Mouse (Mus musculus) left cerebral cortex, postnatal 25 days (tissue): ENCODE measurements around the gene Rps18. TPM values are rescaled to one million over a fixed set of nuclear protein-coding genes. Genes with fewer than 3 reads are reported as not detected.

Experiments used
- DNase-seq, 2 experiments: peaks; one replicate each; pipeline ENCODE4 v3.0.0; 2022; ENCODE audit warnings: low spot score in 2 of 2, mixed read lengths in 1 of 2
- intact Hi-C: fragments of 180-260 bp; cut with DNase I; formaldehyde crosslinking; loops from one replicate; pipeline ENCODE4 v1.15.1; 2025
- total RNA-seq, 2 experiments: library from RNA; stranded (reverse); gene quantifications; 2 replicates each; pipeline ENCODE4 v1.2.3; 2021

Gene Rps18
- total RNA-seq, 2 experiments from 2014 or later, result 296 to 299 TPM

- DNase-seq, result no peak
- intact Hi-C loops, result no loop called here
Observed at GRCm38 (mm10) chr17:33928251-33928947, 27.4 kb downstream of the Rps18 start.

GRCm38 (mm10) chr17:33926207-33926932, 29.4 kb downstream of the Rps18 start:
- intact Hi-C loops, result no loop called here
- no peak for DNase-seq

DNA sequence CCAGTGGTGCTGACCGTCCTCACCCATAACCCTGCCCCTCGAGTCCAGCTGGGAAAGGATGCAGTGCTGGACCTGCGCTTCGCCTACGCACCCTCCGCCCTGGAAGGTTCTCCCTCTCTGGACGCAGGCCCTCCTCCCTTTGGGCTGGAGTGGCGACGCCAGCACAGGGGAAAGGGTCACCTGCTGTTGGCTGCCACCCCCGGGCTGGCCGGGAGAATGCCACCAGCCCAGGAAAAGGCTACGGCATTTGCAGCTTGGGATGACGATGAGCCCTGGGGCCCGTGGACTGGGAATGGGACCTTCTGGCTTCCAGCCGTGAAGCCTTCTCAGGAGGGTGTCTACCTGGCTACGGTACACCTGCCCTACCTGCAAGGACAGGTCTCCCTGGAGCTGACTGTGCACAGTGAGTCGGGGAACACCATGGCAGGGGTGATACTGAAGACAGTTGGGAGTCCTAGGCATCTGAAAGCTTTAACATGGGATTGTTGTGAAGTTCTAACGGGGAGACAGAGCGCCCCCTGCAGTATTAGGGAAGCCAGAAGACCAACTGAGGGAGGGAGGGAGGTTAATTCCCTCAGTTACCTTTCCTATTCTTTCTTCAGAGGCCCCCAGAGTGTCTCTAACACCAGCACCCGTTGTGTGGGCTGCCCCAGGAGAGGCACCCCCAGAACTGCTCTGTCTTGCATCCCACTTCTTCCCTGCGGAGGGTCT, 30.2 kb downstream of the Rps18 start:
- no peak for DNase-seq
- intact Hi-C loops, result no loop called here

- intact Hi-C loops, result no loop called here
- DNase-seq, result no peak
Observed at GRCm38 (mm10) chr17:33924577-33925283, 31.1 kb downstream of the Rps18 start.

DNA sequence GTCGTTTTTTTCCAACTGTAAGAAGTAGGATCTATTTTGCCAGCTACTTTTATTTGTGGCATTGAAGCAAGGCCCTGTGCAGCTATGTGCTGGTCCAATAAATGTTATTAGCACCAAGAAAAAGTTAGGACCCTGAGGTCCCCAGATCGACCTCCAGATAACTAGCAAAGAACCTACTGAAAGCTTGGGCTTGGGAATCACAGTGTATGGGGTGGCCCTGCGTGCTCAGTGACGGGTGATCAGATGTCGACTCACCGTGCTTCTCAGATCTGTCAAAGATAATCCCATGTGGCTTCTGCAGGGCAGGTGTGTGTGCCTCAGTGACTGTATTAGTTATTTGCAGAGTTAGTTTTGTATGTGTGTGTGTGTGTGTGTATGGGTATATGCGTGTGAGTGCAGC, 34.4 kb downstream of the Rps18 start:
- intact Hi-C loops, result no loop called here
- no peak for DNase-seq

DNA sequence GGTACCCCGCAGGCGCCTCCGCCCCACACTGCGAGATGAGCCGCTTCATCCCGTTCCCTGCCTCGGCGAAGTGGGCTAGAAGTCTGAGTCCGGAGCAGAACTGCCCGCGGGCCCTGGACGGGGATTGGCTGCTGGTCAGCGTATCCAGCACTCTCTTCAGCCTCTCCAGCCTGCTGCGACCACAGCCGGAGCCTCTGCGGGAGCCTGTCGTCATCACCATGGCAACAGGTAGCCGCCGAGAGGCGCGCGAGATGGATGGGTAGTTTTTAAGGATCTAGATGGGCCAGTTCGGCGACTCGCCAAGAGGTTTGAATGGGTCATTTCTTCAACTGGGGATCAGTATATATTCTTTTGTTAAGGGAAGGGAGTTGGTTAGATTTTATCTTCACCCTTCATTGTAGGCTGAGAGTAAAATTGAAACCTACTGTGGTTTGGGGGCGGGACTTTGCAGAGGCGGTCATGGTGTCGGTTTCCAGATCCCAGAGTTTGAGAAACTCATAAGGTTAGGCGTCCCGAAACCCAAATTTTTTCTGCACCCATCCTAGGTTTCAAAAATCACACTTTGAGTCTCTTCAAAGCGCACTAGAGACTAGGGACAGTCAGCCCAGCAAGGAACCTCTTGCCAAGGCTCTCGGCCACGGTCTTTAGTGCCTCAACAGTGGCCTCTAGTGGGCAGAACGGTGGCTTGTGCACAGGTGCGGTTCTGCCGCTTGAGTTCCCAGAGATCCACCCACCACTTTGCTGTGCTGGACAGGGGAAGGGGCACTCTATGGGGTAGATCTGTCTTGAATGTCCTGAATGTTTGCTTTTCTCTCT, 35.3 kb downstream of the Rps18 start:
- peak; percentile 84 to 85 for DNase-seq
- intact Hi-C loops, result no loop called here

DNA sequence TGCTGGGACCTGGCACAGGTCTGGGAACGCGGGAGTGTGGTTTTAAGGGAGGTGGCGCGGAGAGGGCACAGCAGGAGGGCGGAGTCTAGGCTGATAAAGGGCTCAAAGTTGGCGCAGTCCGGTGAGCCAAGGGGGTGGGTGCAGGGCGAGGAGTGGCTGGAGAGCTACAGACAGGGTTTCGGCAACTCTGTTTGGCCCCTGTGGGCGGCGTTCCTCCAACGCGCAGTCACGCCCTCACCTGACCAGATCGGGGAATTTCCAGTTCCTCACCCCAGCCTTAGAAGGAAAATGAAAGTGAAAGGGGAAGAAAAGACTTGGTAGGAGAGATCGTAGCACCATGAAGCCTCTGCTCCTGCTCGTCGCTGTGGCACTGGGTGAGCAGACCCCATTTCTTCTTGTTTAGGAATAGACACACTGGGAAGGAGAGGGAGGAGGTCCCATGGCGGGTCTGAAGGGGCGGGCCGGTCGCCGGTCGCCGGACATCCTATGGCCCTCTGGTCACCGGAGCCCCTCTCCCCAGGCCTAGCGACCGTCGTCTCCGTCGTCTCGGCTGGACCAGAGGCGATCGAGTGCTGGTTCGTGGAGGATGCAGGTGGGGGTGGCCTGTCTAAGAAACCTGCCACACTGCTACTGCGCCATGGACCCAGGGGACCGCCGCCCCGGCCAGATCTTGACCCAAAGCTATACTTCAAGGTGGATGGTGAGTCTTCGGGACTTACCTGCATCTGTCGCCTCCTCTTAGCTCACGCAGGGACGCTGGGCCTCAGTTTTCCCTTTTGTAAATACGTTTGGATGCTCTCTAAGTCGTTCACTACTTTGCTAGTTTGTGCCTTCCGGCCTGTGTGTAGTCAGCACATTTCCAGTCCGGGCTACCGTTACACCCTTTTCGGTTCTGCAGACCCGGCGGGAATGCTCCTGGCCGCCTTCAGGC, 36.2 kb downstream of the Rps18 start:
- intact Hi-C loops, result no loop called here
- peak in 1 of 2 experiments; percentile 42 for DNase-seq

DNA sequence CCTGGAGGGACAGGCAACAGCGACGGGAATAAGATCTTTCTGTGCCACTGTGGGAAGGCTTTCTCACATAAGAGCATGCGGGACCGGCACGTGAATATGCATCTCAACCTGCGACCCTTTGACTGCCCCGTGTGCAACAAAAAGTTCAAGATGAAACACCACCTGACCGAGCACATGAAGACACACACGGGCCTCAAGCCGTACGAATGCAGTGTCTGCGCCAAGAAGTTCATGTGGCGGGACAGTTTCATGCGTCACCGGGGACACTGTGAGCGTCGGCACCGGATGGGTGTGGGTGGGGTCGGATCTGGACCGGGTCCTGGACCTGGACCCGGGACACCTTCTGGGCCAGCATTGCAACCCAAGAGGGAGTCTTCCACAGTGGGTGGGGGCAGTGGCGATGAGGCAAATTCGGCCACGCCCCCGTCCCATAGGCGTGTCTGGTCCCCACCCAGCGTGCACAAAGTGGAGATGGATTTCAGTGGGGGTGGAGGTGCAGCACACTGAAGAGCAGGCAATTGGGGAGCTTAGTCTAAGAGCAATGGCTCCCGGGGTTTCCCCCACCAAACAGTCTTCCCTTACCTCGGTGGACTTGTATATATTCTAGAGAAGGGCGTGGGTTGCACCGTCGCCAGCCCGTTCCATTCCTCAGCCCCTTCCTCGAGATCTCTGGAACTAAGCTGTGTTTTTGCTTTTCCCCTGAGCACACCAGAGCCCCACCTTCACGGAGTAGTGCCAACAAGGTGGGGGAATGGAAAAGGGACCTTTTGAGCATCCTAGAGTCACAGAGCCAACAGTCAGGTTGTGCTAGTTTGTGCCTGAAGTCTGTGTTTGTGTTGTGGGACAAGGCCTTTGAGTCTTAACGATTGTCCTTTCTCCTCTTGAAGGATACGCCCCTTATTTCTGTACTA, 37.3 kb downstream of the Rps18 start:
- intact Hi-C loops, result no loop called here
- no peak for DNase-seq

DNA sequence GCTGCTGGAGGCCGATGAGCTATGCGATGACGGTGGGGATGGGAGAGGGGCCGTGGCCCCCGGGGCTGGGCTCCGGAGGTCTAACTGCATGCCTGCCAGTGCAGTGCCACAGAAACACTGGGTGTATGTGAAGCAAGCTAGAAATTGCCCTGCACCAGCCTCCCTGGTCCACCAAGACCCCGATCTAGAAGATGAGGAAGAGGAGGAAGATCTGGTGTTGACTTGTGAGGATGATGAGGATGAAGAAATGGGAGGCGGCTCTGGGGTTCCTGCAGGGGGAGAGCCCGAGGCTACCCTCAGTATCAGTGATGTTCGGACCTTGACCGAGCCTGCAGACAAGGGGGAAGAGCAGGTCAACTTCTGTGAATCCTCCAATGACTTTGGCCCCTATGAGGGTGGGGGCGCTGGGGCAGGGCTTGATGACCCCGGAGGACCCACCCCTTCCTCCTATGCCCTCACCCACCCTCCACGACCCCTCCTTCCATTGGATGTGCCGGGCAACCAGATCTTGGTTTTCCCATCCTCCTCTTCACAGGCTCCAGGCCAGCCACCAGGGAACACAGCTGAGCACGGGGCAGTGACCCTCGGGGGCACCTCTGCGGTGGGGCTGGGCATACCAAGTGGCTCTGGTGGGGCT, 38.0 kb downstream of the Rps18 start:
- DNase-seq, result no peak
- intact Hi-C loops, result no loop called here

DNA sequence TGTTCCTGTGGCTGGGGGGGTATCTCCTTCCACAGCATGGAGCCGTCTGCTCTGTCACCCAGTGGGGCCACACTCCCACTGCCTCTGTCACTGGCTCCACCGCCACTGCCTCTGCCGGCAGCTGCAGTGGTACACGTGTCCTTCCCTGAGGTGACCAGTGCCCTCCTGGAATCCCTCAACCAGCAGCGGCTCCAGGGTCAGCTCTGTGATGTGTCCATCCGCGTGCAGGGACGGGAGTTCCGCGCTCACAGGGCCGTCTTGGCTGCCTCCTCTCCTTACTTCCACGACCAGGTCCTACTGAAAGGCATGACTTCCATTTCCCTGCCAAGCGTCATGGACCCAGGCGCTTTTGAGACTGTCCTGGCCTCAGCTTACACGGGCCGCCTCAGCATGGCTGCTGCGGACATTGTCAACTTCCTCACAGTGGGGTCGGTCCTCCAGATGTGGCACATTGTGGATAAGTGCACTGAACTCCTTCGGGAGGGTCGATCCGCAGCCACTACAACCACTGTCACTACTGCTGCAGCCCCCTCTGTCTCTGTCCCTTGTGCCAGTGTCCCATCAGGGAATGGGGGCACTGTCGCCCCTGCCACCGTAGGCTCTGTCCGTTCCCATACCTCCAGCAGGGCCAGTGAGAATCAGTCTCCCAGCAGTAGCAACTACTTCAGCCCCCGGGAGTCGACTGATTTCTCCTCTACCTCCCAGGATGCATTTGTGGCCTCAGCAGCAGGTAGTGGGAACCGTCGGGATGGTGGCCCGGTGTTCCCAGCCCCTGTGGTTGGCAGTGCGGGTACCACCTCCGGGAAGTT, 38.8 kb downstream of the Rps18 start:
- no peak for DNase-seq
- intact Hi-C loops, result no loop called here

DNA sequence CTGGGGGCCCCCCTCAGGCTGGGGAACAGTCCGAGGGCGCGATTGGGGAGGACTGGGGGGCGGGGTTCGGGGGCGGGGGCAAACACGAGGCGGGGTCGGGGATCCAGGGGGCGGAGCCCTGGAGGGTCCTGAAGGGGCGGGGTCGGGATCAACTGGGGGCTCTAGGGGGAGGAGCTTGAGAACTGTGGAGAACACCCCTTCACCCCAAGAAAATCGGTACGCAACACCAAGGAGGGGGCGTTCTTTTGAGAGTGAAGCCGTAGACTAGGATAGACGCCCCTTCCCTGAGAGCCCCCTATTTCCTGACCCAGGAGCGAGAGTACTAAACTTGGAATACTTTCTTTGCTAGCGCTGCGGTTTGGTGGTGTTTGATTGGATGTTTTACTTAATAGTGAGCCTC, 39.5 kb downstream of the Rps18 start:
- intact Hi-C loops, result no loop called here
- DNase-seq, result no peak

DNA sequence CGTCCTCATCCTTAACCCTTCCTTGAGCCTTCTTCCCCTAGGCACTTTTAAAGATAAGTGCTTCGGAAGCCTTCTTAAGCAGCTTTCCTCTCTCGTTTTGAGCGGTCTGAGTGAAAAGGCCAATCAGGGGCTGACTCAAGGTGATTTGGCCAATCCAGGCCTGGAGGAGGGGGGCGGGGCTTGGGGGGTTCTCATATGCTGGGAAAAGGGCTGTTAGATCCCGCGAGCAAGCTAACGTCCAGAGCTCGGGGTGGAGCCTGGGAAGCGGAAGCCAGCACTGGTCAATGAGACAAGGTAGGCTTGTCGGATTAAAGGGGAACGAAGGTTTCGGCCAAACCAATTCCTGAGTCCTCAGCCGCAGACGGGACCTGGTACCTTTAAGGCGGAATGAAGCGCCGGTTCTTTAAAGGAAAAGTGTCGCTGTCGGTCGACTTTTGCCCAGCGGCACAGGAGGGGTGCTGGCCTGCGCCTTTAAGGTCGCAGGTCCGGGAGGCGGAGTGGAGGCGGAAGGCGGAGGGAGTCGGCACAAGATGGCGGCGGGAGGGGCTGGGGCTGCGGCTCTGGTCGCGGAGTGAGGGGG, 40.0 kb downstream of the Rps18 start, which contains the start of the genes Tapbp and Zbtb22:
Gene Tapbp, plus strand, starts transcription at position 229 of the 580 bp plus-strand sequence.
Gene Zbtb22, plus strand, starts transcription at position 234 of the 580 bp plus-strand sequence.
- intact Hi-C loops, result no loop called here
- DNase-seq, result peak; percentile 97 to 99

DNA sequence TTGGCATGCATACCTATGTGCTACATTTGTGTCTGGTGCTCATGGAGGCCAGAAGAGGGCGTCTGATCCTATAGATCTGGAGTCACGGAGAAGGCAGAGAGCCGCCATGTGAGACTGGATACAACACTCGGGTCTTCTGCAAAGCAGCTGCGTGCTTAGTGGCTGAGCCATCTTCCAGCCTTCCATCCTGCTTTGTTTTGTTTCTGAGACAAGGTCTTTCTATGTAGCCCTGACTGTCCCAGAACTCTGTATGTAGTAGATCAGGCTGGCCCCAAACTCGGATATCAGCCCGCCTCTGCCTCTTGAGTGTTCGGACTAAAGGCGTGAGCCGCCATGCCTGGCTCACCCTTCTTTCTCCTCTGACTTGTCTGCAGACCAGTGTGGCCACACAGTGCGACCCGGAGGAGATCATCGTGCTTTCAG, 40.8 kb downstream of the Rps18 start:
- intact Hi-C loops, result no loop called here
- no peak for DNase-seq

GRCm38 (mm10) chr17:33913905-33914304, 41.9 kb downstream of the Rps18 start:
- DNase-seq, result no peak
- intact Hi-C loops, result no loop called here

GRCm38 (mm10) chr17:33913264-33913663, 42.5 kb downstream of the Rps18 start:
- intact Hi-C loops, result no loop called here
- DNase-seq, result no peak
